Mouse (Mus musculus): ENCODE measurements around the gene Gm20388. TPM values are rescaled to one million over a fixed set of nuclear protein-coding genes. Genes with fewer than 3 reads are reported as not detected.

Gene Gm20388
- polyA plus RNA-seq, 1 experiment from 2014 or later, result not detected

GRCm38 (mm10) chr8:120406008-120406632 is 495.5 kb downstream of the Gm20388 start:
- H3K36me3 ChIP-seq, result no peaks in the 10 kb centered on the region
- no peak for ATAC-seq (replicated peaks)
- no peak overlapping the region for H3K4me3 ChIP-seq
- no peaks in the 10 kb centered on the region for H3K27me3 ChIP-seq
- 92% methylated on average over 12 of the region's 12 CpGs for WGBS
- peaks cover 51% of the 10 kb centered on the region for H3K4me1 ChIP-seq
- H3K27ac ChIP-seq (replicated peaks), result no peak overlapping the region
- no peaks in the 10 kb centered on the region for H3K9me3 ChIP-seq
- H3K9ac ChIP-seq (replicated peaks), result no peak overlapping the region
- H3K4me2 ChIP-seq (replicated peaks), result no peak overlapping the region

- no peaks in the 10 kb centered on the region for H3K27me3 ChIP-seq
- peak overlapping the region; percentile 24; the same call in 1 of the 2 replicates for H3K27ac ChIP-seq (replicated peaks)
- H3K9me3 ChIP-seq, result no peaks in the 10 kb centered on the region
- H3K36me3 ChIP-seq, result no peaks in the 10 kb centered on the region
- 12% methylated on average over 9 of the region's 9 CpGs for WGBS
- peaks cover 68% of the 10 kb centered on the region for H3K4me1 ChIP-seq
- H3K9ac ChIP-seq (replicated peaks), result no peak overlapping the region
- ATAC-seq (replicated peaks), result 0 out of 2 replicates have a peak, but pooled peaks have one; percentile 28
- no peak overlapping the region for H3K4me2 ChIP-seq (replicated peaks)
- H3K4me3 ChIP-seq, result no peak overlapping the region
Observed at GRCm38 (mm10) chr8:120407701-120408240, 497.1 kb downstream of the Gm20388 start.

- Histone ChIP-seq H3K4me1 (peaks cover 75% of the 10 kb centered on the region), H3K9ac (replicated peaks) (no peak overlapping the region)
Observed at GRCm38 (mm10) chr8:120408241-120409215, 497.9 kb downstream of the Gm20388 start.

GRCm38 (mm10) chr8:120409371-120410013 is 498.9 kb downstream of the Gm20388 start:
- Histone ChIP-seq H3K9me3 (no peaks in the 10 kb centered on the region), H3K4me1 (peaks cover 79% of the 10 kb centered on the region), H3K4me3 (no peak overlapping the region), H3K9ac (replicated peaks) (no peak overlapping the region), H3K36me3 (no peaks in the 10 kb centered on the region), H3K27ac (replicated peaks) (peak overlapping the region; percentile 35), H3K27me3 (no peaks in the 10 kb centered on the region), H3K4me2 (replicated peaks) (no peak overlapping the region)
- ATAC-seq (replicated peaks), result no peak
- 56% methylated on average over 11 of the region's 11 CpGs for WGBS

More at GRCm38 (mm10) chr8:120408241-120409215, 497.9 kb downstream of the Gm20388 start:
- ATAC-seq (replicated peaks), result no peak
- 49% methylated on average over 14 of the region's 14 CpGs for WGBS
- no peaks in the 10 kb centered on the region for H3K36me3 ChIP-seq
- no peaks in the 10 kb centered on the region for H3K27me3 ChIP-seq
- H3K9me3 ChIP-seq, result no peaks in the 10 kb centered on the region
- no peak overlapping the region for H3K4me3 ChIP-seq
- H3K27ac ChIP-seq (replicated peaks), result peak overlapping the region; percentile 24; the same call in 1 of the 2 replicates
- H3K4me2 ChIP-seq (replicated peaks), result no peak overlapping the region

- peaks cover 85% of the 10 kb centered on the region for H3K4me1 ChIP-seq
- no peak overlapping the region for H3K4me2 ChIP-seq (replicated peaks)
- peak overlapping the region; percentile 22 for H3K9ac ChIP-seq (replicated peaks)
- no peaks in the 10 kb centered on the region for H3K27me3 ChIP-seq
- 32% methylated on average over 14 of the region's 14 CpGs for WGBS
- H3K27ac ChIP-seq (replicated peaks), result peak overlapping the region; percentile 26; the same call in 1 of the 2 replicates
- no peaks in the 10 kb centered on the region for H3K36me3 ChIP-seq
- no peak for ATAC-seq (replicated peaks)
- H3K9me3 ChIP-seq, result no peaks in the 10 kb centered on the region
- H3K4me3 ChIP-seq, result no peak overlapping the region
Observed at GRCm38 (mm10) chr8:120411059-120411458, 500.4 kb downstream of the Gm20388 start.

- Histone ChIP-seq H3K4me1 (peaks cover 93% of the 10 kb centered on the region), H3K9ac (replicated peaks) (no peak overlapping the region), H3K36me3 (no peaks in the 10 kb centered on the region), H3K4me2 (replicated peaks) (no peak overlapping the region), H3K27ac (replicated peaks) (0 out of 2 replicates have a peak overlapping the region, but pooled peaks have one; percentile 2), H3K4me3 (no peak overlapping the region), H3K9me3 (no peaks in the 10 kb centered on the region), H3K27me3 (no peaks in the 10 kb centered on the region)
- WGBS, result 22% methylated on average over 8 of the region's 8 CpGs
- ATAC-seq (replicated peaks), result no peak
Observed at GRCm38 (mm10) chr8:120411862-120412261, 501.2 kb downstream of the Gm20388 start.

- Histone ChIP-seq H3K4me3 (no peak overlapping the region), H3K36me3 (no peaks in the 10 kb centered on the region), H3K4me2 (replicated peaks) (no peak overlapping the region), H3K9me3 (no peaks in the 10 kb centered on the region), H3K4me1 (peaks cover 97% of the 10 kb centered on the region), H3K9ac (replicated peaks) (no peak overlapping the region), H3K27ac (replicated peaks) (0 out of 2 replicates have a peak overlapping the region, but pooled peaks have one; percentile 2), H3K27me3 (no peaks in the 10 kb centered on the region)
- 80% methylated on average over 4 of the region's 4 CpGs for WGBS
- ATAC-seq (replicated peaks), result no peak
Observed at GRCm38 (mm10) chr8:120412357-120412756, 501.7 kb downstream of the Gm20388 start.

GRCm38 (mm10) chr8:120412911-120413625 is 502.4 kb downstream of the Gm20388 start:
- Histone ChIP-seq H3K9me3 (no peaks in the 10 kb centered on the region), H3K4me1 (peaks cover 97% of the 10 kb centered on the region), H3K4me2 (replicated peaks) (peak overlapping the region; percentile 26; the same call in 1 of the 2 replicates), H3K36me3 (no peaks in the 10 kb centered on the region), H3K9ac (replicated peaks) (no peak overlapping the region), H3K4me3 (no peak overlapping the region), H3K27me3 (no peaks in the 10 kb centered on the region), H3K27ac (replicated peaks) (peak overlapping the region; percentile 78)
- WGBS, result 51% methylated on average over 29 of the region's 29 CpGs
- ATAC-seq (replicated peaks), result no peak

- Histone ChIP-seq H3K27ac (replicated peaks) (peak overlapping the region; percentile 78), H3K4me3 (no peak overlapping the region), H3K4me1 (peaks cover 95% of the 10 kb centered on the region), H3K9me3 (no peaks in the 10 kb centered on the region), H3K36me3 (no peaks in the 10 kb centered on the region), H3K27me3 (no peaks in the 10 kb centered on the region), H3K4me2 (replicated peaks) (no peak overlapping the region), H3K9ac (replicated peaks) (no peak overlapping the region)
- no peak for ATAC-seq (replicated peaks)
- 38% methylated on average over 6 of the region's 6 CpGs for WGBS
Observed at GRCm38 (mm10) chr8:120413626-120413988, 503.0 kb downstream of the Gm20388 start.

GRCm38 (mm10) chr8:120414216-120414615 is 503.6 kb downstream of the Gm20388 start:
- no peak overlapping the region for H3K4me2 ChIP-seq (replicated peaks)
- H3K9me3 ChIP-seq, result no peaks in the 10 kb centered on the region
- WGBS, result 83% methylated on average over 4 of the region's 4 CpGs
- no peak overlapping the region for H3K4me3 ChIP-seq
- H3K4me1 ChIP-seq, result peaks cover 88% of the 10 kb centered on the region
- H3K9ac ChIP-seq (replicated peaks), result no peak overlapping the region
- no peaks in the 10 kb centered on the region for H3K27me3 ChIP-seq
- no peaks in the 10 kb centered on the region for H3K36me3 ChIP-seq
- H3K27ac ChIP-seq (replicated peaks), result peak overlapping the region; percentile 78
- ATAC-seq (replicated peaks), result no peak

GRCm38 (mm10) chr8:120415474-120415873 is 504.8 kb downstream of the Gm20388 start:
- Histone ChIP-seq H3K36me3 (no peaks in the 10 kb centered on the region), H3K27me3 (no peaks in the 10 kb centered on the region), H3K4me3 (no peak overlapping the region), H3K4me2 (replicated peaks) (no peak overlapping the region), H3K4me1 (peaks cover 81% of the 10 kb centered on the region), H3K9ac (replicated peaks) (no peak overlapping the region), H3K27ac (replicated peaks) (peak overlapping the region; percentile 98), H3K9me3 (no peaks in the 10 kb centered on the region)
- 63% methylated on average over 9 of the region's 11 CpGs for WGBS
- no peak for ATAC-seq (replicated peaks)

All from forebrain, embryonic 15.5 days (tissue).